Mouse (Mus musculus) left cerebral cortex, adult 2 months (tissue): ENCODE measurements around the gene Gm45799. TPM values are rescaled to one million over a fixed set of nuclear protein-coding genes. Genes with fewer than 3 reads are reported as not detected.

Source experiments
- DNase-seq, 2 experiments: peaks; one replicate each; pipeline ENCODE4 v3.0.0; 2021 to 2022; ENCODE audit warnings: low spot score in 2 of 2, mixed read lengths in 1 of 2; ENCODE audit errors: extremely low spot score in 1 of 2
- H3K27ac ChIP-seq: fragments of 200-600 bp; 2 replicates; pipeline ENCODE4 v1.8.1; 2022
- H3K4me3 ChIP-seq: fragments of 200-600 bp; 2 replicates; pipeline ENCODE4 v1.8.1; 2022
- CTCF ChIP-seq: fragments of 200-600 bp; IDR thresholded peaks from 2 replicates; pipeline ENCODE4 v1.8.1; 2022; ENCODE audit warnings: antibody characterized with exemption, mild to moderate bottlenecking, moderate library complexity
- intact Hi-C: fragments of 180-260 bp; cut with DNase I; formaldehyde crosslinking; loops from one replicate; pipeline ENCODE4 v1.15.1; 2025
- total RNA-seq, 2 experiments: library from RNA; stranded (reverse); gene quantifications; 2 replicates each; pipeline ENCODE4 v1.2.3; 2021

Gm45799 gene
- total RNA-seq, 2 experiments from 2014 or later: 11.4 to 18.8 TPM

- Histone ChIP-seq H3K27ac (no peak overlapping the region), H3K4me3 (no peak overlapping the region)
- intact Hi-C loops: loop anchor here (10.0 kb wide), 1 partner anchor 329 kb away; the partner anchor contains the start of genes Cnga4 and Fam160a2
- no peak for TF ChIP-seq CTCF
- no peak for DNase-seq
These were observed 93.5 kb downstream of the Gm45799 start for GRCm38 (mm10) chr7:105733836-105734235.

Other genes starting within 250 kb of the Gm45799 start
- gene Fam160a2, start 240.5 kb upstream of the Gm45799 start, total RNA-seq: 10 to 100 TPM; 74.5 to 80.4 TPM
- gene Cnga4, start 236.0 kb upstream of the Gm45799 start, total RNA-seq: 1 to 10 TPM in 1 of 2 experiments, under 1 TPM in 1; 0.98 to 1.1 TPM
- gene Cckbr, start 214.8 kb upstream of the Gm45799 start, total RNA-seq: 10 to 100 TPM; 64.9 to 65.5 TPM
- 10 to 100 TPM; 17.9 to 18.7 TPM for gene Cavin3, start 158.3 kb upstream of the Gm45799 start, total RNA-seq
- gene Smpd1, start 86.2 kb upstream of the Gm45799 start, total RNA-seq: 100 to 1,000 TPM in 1 of 2 experiments, 10 to 100 TPM in 1; 96.9 to 107 TPM
- 100 to 1,000 TPM; 440 to 458 TPM for gene Apbb1, start 58.9 kb upstream of the Gm45799 start, total RNA-seq
- gene Hpx, start 40.4 kb upstream of the Gm45799 start, total RNA-seq: under 1 TPM; 0.30 to 0.68 TPM
- gene Trim3, start 7.0 kb upstream of the Gm45799 start, total RNA-seq: 100 to 1,000 TPM; 151 to 165 TPM
- 10 to 100 TPM; 67.8 to 76.8 TPM for gene Timm10b, start 496 bp upstream of the Gm45799 start, total RNA-seq
- gene Arfip2, start 136 bp upstream of the Gm45799 start, total RNA-seq: 100 to 1,000 TPM in 1 of 2 experiments, 10 to 100 TPM in 1; 93.3 to 109 TPM
- 1 to 10 TPM; 7.1 to 7.6 TPM for gene Dnhd1, start 10.3 kb downstream of the Gm45799 start, total RNA-seq
- 10 to 100 TPM; 67.4 to 73.5 TPM for gene Ilk, start 96.0 kb downstream of the Gm45799 start, total RNA-seq
- gene Rrp8, start 96.8 kb downstream of the Gm45799 start, total RNA-seq: 10 to 100 TPM; 12.3 to 13.5 TPM
- 100 to 1,000 TPM; 110 to 111 TPM for gene Taf10, start 103.8 kb downstream of the Gm45799 start, total RNA-seq
- gene Tpp1, start 111.7 kb downstream of the Gm45799 start, total RNA-seq: 10 to 100 TPM; 68.2 to 68.4 TPM
- gene Dchs1, start 147.1 kb downstream of the Gm45799 start, total RNA-seq: 10 to 100 TPM; 10.1 to 10.9 TPM
- gene Mrpl17, start 170.5 kb downstream of the Gm45799 start, total RNA-seq: 100 to 1,000 TPM in 1 of 2 experiments, 10 to 100 TPM in 1; 97.3 to 101 TPM